Mouse (Mus musculus) brain, embryonic 14.5 days (tissue): ENCODE measurements around the gene Nhlh2.

Experiments used
- CTCF ChIP-seq: fragments of 200-500 bp; IDR thresholded peaks from 2 replicates; pipeline ENCODE4 v1.5.1; 2012; ENCODE audit warnings: inconsistent platforms, mild to moderate bottlenecking, moderate library complexity, borderline replicate concordance; ENCODE audit not compliant: insufficient read depth, insufficient read length; ENCODE audit errors: extremely low read depth
- POLR2A ChIP-seq: fragments of 200-500 bp; IDR thresholded peaks from 2 replicates; pipeline ENCODE4 v1.6.1; 2012; ENCODE audit warnings: mild to moderate bottlenecking, inconsistent platforms, borderline replicate concordance; ENCODE audit not compliant: poor library complexity, insufficient read depth, insufficient read length, severe bottlenecking; ENCODE audit errors: extremely low read depth

GRCm38 (mm10) chr3:102063273-102064120 lies 53.6 kb downstream of the Nhlh2 start:
- TF ChIP-seq CTCF (no peak), POLR2A (no peak)
